Mouse (Mus musculus) c-Kit-negative CD71-positive TER-119-positive erythroid progenitor cells, embryonic 14.5 days (primary cell): Measurements from ENCODE around the gene Rnf181.
A peak's percentile ranks its signal among the peaks of the same experiment; 100 is the strongest.

Experiments
- DNase-seq: peaks from one replicate; pipeline ENCODE4 v3.0.0-alpha.2; 2013; ENCODE audit warnings: low read depth, low spot score

The Rnf181 gene

DNA sequence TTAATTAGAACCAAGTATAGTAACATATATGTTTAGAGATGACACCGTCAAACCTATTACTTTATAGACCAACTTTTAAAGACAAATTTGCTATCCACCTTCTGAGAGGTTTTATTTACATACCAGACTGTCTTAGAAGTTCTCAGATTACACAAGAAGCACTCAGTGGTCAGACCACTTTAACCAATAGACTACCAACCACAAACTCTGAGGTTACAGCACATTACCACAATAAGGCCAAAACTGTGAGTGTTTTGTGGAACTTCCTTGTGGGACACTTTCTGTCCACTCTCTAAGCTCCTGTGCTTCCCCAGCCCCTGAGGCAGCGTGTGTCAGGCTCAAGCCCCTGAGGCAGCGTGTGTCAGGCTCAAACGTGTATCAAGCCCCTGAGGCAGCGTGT lies 37.7 kb downstream of the Rnf181 start:
- DNase-seq, result no peak

DNA sequence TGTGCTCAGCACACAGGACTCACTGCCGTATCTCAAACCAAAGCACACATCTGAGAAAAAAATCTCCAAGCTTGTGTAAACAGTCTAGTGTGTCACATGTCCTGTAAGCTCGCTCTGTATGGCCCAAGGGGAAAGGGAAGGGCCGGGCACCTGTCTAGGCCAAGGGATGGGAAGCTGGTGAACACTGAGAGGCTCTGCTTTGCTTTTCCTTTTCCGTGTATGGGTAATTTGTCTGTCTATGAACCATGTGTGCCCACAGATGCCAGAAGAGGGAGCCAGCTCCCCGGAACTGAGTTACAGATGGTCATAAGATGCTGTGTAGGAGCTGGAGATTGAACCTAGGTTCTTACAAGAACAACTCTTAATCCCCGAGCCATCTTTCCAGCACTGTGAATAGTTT lies 40.5 kb downstream of the Rnf181 start:
- DNase-seq, result no peak

DNA sequence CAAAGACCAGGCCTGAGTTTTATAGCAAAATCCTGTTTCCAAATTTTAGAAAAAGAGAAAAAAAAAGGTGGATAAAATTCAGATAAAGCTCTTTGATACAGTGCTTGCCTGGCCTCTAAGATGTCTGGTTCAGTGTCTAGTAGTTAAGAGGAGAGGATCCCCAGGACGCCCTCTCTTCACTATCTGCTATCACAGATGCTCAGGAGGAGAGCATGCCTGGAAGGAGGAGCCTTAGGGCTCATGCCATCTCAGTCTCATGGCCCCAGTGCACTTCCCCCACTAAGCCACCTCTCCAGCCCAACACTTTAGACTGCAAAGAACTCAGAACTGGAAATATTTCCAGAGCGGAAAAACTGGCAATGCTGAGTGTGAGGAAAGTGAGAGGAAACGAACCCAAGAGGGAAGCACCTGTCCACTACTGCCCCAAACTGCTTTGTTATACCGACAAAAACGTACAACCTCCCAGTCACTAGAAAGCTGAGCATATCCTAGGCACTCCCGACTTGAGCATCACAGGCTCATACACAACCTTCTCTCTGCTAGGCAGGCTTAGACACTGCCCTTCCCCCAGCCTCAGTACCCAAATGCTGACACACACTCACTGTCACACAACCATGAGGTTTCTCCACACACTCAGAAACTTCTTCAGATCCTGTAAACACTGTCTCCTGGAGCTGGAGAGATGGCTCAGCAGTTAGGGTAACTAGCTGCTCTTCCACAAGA lies 42.8 kb downstream of the Rnf181 start:
- DNase-seq, result peak; percentile 36

DNA sequence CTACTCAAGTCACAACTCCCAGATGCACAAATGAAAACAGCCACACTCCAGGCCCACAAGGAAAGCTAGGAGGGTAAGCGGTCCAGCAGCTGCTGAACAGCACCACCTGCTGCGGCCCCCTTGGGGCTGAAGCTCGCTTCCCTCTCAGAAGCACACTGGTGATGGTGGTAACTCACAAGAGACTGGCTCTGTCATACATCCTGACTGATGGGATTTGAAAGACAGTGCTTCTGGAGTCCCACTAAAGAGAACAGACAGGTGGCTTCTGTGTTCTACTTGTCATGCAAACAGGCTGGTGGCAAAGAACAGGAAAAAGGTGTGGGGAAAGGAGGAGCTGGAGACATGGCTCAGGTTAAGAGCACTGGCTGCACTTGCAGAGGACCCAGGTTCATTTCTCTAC lies 43.8 kb downstream of the Rnf181 start:
- no peak for DNase-seq

DNA sequence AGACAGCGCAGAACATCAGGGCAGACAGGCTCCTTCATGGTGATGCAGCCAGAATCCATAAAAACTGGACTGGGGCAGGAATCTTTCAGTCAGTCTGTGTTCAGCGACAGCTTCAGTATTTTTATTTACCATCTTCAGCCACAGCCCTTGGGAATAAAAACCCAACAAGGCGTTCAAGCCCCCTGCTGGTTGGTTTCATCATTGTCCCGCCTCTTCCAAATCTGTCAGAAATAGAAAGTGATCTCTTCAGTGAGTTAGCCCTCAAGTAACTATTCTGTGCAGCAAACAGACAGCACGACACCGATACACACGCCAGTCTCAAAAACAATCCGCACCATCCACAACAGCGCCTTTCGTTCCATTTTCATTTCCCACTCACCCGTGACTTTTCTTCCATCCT lies 47.7 kb downstream of the Rnf181 start:
- no peak for DNase-seq

DNA sequence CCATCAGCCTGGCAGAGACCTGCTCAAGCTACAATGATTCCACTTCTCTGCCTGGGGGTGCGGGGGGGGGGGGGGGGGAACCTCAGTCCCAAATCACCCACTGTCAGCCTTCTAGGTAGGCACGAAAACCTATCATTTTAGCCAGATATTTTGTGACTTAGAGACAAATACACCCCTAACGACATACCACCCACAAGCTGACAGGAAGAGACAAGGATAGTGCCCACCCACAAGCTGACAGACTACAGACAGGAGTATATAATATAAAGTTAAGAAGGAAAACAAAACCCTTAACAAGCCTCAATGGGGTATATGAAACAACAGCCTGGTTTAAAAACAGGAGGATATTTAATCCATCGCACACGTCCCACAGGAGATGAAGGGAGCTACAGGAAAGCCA lies 48.3 kb downstream of the Rnf181 start:
- no peak for DNase-seq

DNA sequence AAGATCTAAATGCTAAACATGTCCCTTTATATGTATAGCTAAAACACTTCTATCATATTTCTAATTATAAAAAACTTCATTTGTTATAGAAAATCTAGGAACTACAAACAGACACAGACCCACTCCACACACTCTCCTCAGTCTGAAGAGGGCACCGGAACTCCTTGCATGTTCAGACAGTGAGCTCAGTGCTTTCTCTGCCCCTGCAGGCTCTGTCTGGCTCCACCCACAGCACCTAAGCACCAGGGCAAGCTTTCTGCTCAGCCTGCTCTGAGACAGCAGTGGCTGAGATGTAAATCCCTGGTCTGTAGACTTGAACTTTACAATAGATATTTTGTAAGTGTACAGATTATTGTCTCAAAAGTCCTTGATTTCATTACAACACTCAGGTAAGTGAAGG lies 50.7 kb downstream of the Rnf181 start:
- no peak for DNase-seq

DNA sequence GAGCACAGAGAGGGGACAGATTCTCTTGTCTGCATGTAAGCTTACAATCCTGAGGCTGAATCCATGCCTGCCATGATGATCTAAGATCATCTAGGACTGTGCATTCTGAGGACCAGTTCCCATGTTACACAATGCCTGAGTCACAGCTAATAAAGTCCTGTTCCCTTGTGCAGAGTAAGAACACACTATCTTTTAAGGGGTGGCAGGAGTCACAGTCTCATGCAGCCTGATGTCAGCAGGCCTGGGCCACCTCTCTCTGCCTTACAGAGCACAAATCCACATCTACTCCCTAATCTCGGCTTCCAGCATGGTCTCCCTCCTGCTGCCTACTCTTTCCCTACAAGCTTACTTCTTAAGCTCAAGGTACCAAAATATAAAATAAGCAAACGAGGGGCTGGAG lies 51.4 kb downstream of the Rnf181 start:
- no peak for DNase-seq

DNA sequence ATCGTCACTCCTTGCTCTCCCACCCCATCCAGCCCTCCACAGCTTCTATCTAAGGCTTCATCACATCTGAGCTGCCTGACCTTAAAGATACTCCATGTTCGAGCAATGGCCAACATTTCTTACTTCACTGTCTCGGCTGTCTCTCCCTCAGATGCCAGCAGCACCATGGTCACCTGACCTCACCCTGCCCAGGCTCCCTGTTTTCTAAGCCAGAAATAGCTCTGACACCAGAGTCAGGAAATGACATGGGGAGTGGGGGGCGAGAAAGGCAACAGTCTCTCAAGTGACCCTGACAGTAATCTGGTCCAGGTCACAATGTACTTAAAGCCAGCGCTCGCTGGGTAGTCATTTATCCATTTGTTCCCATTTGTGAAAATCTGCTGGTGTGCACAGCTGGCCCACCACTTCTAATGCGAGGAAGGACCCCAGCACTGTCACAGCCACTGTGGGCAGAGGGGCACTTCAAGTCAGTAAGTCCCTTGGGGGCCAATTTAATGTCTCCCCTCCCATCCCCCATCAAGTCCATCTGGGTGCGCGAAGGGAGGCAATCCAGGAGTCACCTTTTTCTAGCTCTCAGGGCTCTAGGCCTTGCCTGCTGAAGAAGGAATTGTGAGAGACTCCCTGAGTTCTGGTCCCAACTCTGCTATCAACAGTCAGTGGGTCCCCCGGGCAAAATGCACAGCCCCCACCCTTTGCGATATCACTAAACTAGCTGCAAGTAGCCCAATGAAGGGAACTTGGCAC lies 53.5 kb downstream of the Rnf181 start:
- DNase-seq, result no peak

DNA sequence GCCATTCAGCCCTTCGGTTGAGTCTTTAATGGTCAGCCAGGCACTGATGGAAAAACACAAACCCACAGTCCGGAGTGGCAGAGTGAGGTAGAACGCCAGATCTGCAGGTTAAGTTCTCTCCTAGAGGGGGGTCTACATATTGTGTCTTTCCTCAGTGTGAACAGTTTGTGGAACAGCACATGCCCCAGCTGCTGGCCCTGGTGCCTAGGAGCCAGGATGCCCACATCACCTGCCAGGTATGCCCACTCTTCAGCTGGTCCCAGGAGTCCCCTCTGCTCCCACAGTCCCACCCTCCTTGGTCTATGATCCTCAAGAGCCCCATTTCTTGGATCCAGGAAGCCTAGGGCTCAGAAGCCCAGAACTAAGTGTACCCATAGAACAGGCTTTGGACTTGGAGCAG lies 54.6 kb downstream of the Rnf181 start:
- no peak for DNase-seq
